Mouse (Mus musculus): ENCODE measurements around the gene Sept8.

DNA sequence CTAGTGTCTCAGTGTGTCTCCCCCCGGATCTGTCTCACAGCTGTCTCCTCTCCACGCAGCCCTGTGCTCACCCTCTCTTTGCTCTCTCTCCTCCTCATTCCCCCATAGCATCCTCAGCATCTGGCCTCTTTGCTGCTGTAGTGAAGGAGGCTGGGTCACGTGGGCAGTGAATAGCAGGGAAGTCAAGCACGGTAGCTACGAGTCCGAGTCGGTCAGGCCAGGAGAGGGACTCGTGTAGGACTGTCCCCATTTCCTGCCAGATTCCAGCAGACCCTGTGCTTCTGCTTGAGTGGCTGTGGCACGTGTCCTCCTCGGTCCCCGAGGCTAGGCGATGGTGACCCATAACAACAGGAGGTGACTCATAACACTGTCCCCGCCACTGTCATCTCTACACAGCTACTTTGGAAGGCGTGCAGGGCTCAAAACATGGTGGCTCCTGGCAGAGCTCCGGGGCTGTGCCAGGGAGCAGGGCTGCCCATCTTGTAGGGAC, 20.0 kb downstream of the Sept8 start:
- TF ChIP-seq POLR2A (IDR thresholded peaks at IDR 0.05; ENCODE audit: borderline replicate concordance, control insufficient read depth, low read depth, low read length): no peak
- no peak for TF ChIP-seq CTCF (IDR thresholded peaks at IDR 0.05; ENCODE audit: control insufficient read depth, insufficient read depth, low read length)

Data from bone marrow, adult 2 months (tissue).